Mouse (Mus musculus) urinary bladder, postnatal 14 days (tissue): ENCODE measurements around the gene Pdzd7.

Experiments used
- DNase-seq: peaks from one replicate; pipeline ENCODE4 v3.0.0; 2021; ENCODE audit warnings: low spot score

Gene Pdzd7

GRCm38 (mm10) chr19:44985159-44985988, 60.1 kb downstream of the Pdzd7 start:
- no peak for DNase-seq

GRCm38 (mm10) chr19:44984420-44984819, 61.1 kb downstream of the Pdzd7 start:
- DNase-seq: no peak

GRCm38 (mm10) chr19:44983366-44983765, 62.2 kb downstream of the Pdzd7 start:
- no peak for DNase-seq

- DNase-seq: no peak
Observed at GRCm38 (mm10) chr19:44982477-44983115, 62.9 kb downstream of the Pdzd7 start.

GRCm38 (mm10) chr19:44980787-44981186, 64.7 kb downstream of the Pdzd7 start:
- DNase-seq: no peak

GRCm38 (mm10) chr19:44977148-44977547, 68.4 kb downstream of the Pdzd7 start:
- DNase-seq: no peak
